In the genomic region with DNA sequence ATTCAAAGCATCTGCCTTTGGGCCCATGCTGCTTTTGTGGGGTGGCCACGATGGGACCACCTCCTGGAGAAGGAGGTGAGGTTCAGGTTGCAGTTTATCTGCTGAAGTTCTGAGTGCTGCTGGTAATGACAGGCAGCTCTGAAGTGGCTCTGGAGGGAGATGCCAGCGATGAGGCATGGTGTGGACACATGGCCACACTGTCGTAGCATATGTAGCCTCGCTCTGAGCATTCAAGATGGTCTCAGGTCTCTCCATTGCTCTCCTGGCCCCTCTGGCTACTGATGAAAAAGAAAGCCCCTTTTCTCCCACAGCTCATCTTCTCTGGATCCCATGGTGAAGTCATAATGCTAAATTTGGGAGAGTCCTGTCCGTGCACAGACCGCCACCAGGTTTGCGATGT, we compare ENCODE assay signal across 25 mouse cellular contexts.
"Had no signal": no experiment of that assay in that cellular context is flagged by ENCODE, and none has a peak within 500 bp of the region (broad histone marks: within the 10 kb centered on the region; RNA-seq: fewer than 3 reads in every experiment).

No protein-coding gene starts in this region.

- DNase-seq: gastrocnemius, postnatal 14 days; gastrocnemius, postnatal 36 days; heart, adult 18-20 months; heart, postnatal 10 days; heart, postnatal 36 days; kidney, adult 11 months; kidney, adult 2 months; kidney, adult 9 months; kidney, postnatal 14 days; kidney, postnatal 36 days; layer of hippocampus, adult 9-11 months; layer of hippocampus, postnatal 36 days; left cerebral cortex, postnatal 4 days had no signal

- H3K27ac ChIP-seq: heart, embryonic 10.5 days; hindbrain, embryonic 13.5 days; hindbrain, embryonic 15.5 days; hindbrain, postnatal 0 days; kidney, embryonic 15.5 days; kidney, postnatal 0 days; limb, embryonic 13.5 days; limb, embryonic 15.5 days; liver, embryonic 12.5 days; liver, embryonic 14.5 days had no signal

- H3K4me1 ChIP-seq: kidney, embryonic 15.5 days; liver, embryonic 12.5 days had no signal

- H3K4me3 ChIP-seq: heart, embryonic 10.5 days; heart, embryonic 12.5 days; hindbrain, embryonic 13.5 days; hindbrain, embryonic 15.5 days; kidney, embryonic 15.5 days; limb, embryonic 13.5 days; limb, embryonic 15.5 days; liver, embryonic 12.5 days had no signal

- ATAC-seq: hindbrain, postnatal 0 days; intestine, embryonic 16.5 days; liver, embryonic 12.5 days had no signal

- H3K27me3 ChIP-seq: heart, embryonic 12.5 days; hindbrain, embryonic 13.5 days; hindbrain, embryonic 15.5 days; kidney, embryonic 15.5 days; limb, embryonic 13.5 days; limb, embryonic 15.5 days; liver, embryonic 12.5 days had no signal
